In genomic region chr13:101426461-101426860, GRCm38 (mm10) we compare ENCODE assay signal across 14 mouse cellular contexts.
"Had no signal": no experiment of that assay in that cellular context is flagged by ENCODE, and none has a peak within 500 bp of the region (broad histone marks: within the 10 kb centered on the region; RNA-seq: fewer than 3 reads in every experiment).

No protein-coding gene starts in this region.

- H3K4me2 ChIP-seq: kidney, embryonic 15.5 days; limb, embryonic 15.5 days; liver, embryonic 12.5 days; lung, embryonic 14.5 days; neural tube, embryonic 12.5 days had no signal

- H3K27ac ChIP-seq: limb, embryonic 15.5 days; liver, embryonic 12.5 days; midbrain, embryonic 10.5 days; neural tube, embryonic 12.5 days had no signal

- H3K36me3 ChIP-seq: kidney, embryonic 15.5 days; limb, embryonic 15.5 days; liver, embryonic 12.5 days; midbrain, embryonic 10.5 days; neural tube, embryonic 12.5 days had no signal

- H3K4me3 ChIP-seq: kidney, embryonic 15.5 days; limb, embryonic 15.5 days; liver, embryonic 12.5 days; midbrain, embryonic 10.5 days; myocyte; neural tube, embryonic 12.5 days had no signal

- H3K27me3 ChIP-seq: kidney, embryonic 15.5 days; limb, embryonic 15.5 days; liver, embryonic 12.5 days; neural tube, embryonic 12.5 days had no signal

- H3K9me3 ChIP-seq: kidney, embryonic 15.5 days; limb, embryonic 15.5 days; liver, embryonic 12.5 days; midbrain, embryonic 10.5 days; neural tube, embryonic 12.5 days had no signal

- ATAC-seq: intestine, embryonic 16.5 days; liver, embryonic 12.5 days had no signal

- H3K9ac ChIP-seq: kidney, embryonic 15.5 days; limb, embryonic 15.5 days; liver, embryonic 12.5 days; lung, embryonic 14.5 days; neural tube, embryonic 12.5 days had no signal

- DNase-seq: kidney, adult 2 months; kidney, postnatal 14 days; lung, embryonic 14.5 days; lung, postnatal 4 days; midbrain, embryonic 14.5 days; thymus, adult 18-20 months; thymus, postnatal 14 days had no signal

- H3K4me1 ChIP-seq: liver, embryonic 12.5 days; midbrain, embryonic 10.5 days; neural tube, embryonic 12.5 days had no signal
